Mouse (Mus musculus) stomach, postnatal 0 days (tissue): ENCODE results near the gene Vnn1. TPM values are rescaled to one million over a fixed set of nuclear protein-coding genes. Genes with fewer than 3 reads are reported as not detected.

Experiments used
- ATAC-seq: fragments of 200-750 bp; cut with Nextera tagmentation; 2 replicates; pipeline ENCODE4 v1.8.0; 2017; ENCODE audit not compliant: low FRiP score, low TSS enrichment
- DNase-seq: peaks from one replicate; pipeline ENCODE4 v3.0.0-alpha.2; 2016; ENCODE audit warnings: low spot score
- H3K27ac ChIP-seq: fragments of 300-500 bp; sonication (generic); replicated peaks from 2 replicates; pipeline ENCODE4 v1.5.1; 2014; ENCODE audit warnings: mild to moderate bottlenecking, control low read depth
- H3K27me3 ChIP-seq: fragments of 300-500 bp; sonication (generic); 2 replicates; pipeline ENCODE4 v1.6.1; 2014; ENCODE audit warnings: low read length; ENCODE audit not compliant: control insufficient read depth, insufficient read depth
- H3K36me3 ChIP-seq: fragments of 300-500 bp; sonication (generic); 2 replicates; pipeline ENCODE4 v1.6.1; 2014; ENCODE audit warnings: low read length, mixed read lengths; ENCODE audit not compliant: control insufficient read depth, insufficient read depth
- H3K4me1 ChIP-seq: fragments of 300-500 bp; sonication (generic); replicated peaks from 2 replicates; pipeline ENCODE4 v1.6.1; 2014; ENCODE audit warnings: antibody characterized with exemption; ENCODE audit not compliant: control insufficient read depth, insufficient read depth
- H3K4me2 ChIP-seq: fragments of 300-500 bp; sonication (generic); replicated peaks from 2 replicates; pipeline ENCODE4 v1.6.1; 2014; ENCODE audit warnings: low read depth, mild to moderate bottlenecking, control low read depth, moderate library complexity
- H3K4me3 ChIP-seq: fragments of 300-500 bp; sonication (generic); 2 replicates; pipeline ENCODE4 v1.5.1; 2014; ENCODE audit warnings: low read depth, low read length, control low read depth
- H3K9ac ChIP-seq: fragments of 300-500 bp; sonication (generic); 2 replicates; pipeline ENCODE4 v1.6.1; 2014; ENCODE audit warnings: mild to moderate bottlenecking, low read length, control low read depth, mixed read lengths
- H3K9me3 ChIP-seq: fragments of 300-500 bp; sonication (generic); 2 replicates; pipeline ENCODE4 v1.6.1; 2016; ENCODE audit warnings: low read length; ENCODE audit not compliant: control insufficient read depth
- CTCF ChIP-seq: IDR thresholded peaks from 2 replicates; pipeline ENCODE4 v1.5.1; 2016; ENCODE audit warnings: antibody characterized with exemption, low read depth, mild to moderate bottlenecking, moderate library complexity
- EP300 ChIP-seq: optimal IDR thresholded peaks from 2 replicates; pipeline ENCODE3; 2016; ENCODE audit warnings: antibody characterized with exemption
- WGBS: fragments of 180-500 bp; shearing (Covaris S2); extraction: QIAGEN DNeasy Blood & Tissue Kit; methylation state at CpG from one replicate; pipeline ENCODE4 v1.1.7; 2014; 5-methylcytosine and 5-hydroxymethylcytosine counted together
- polyA plus RNA-seq: library from polyadenylated mRNA; unstranded; fragments of >200 nt; fragmentation: Nextera tagmentation; extraction: Ambion mirVana; gene quantifications from 2 replicates; pipeline ENCODE4 v1.2.1, GENCODE M21; 2015

Gene Vnn1
- polyA plus RNA-seq, 1 experiment from 2014 or later = 3.0 TPM

GRCm38 (mm10) chr10:23948026-23948425 lies 53.5 kb downstream of the Vnn1 start:
- Histone ChIP-seq H3K9ac (no peak overlapping the region), H3K4me1 (no peaks in the 10 kb centered on the region), H3K4me2 (no peak overlapping the region), H3K4me3 (no peak overlapping the region), H3K27me3 (no peaks in the 10 kb centered on the region), H3K36me3 (no peaks in the 10 kb centered on the region), H3K27ac (no peak overlapping the region), H3K9me3 (no peaks in the 10 kb centered on the region)
- no peak for ATAC-seq
- TF ChIP-seq EP300 (no peak), CTCF (no peak)
- 34% methylated on average over 7 of the region's 7 CpGs for WGBS
- peak; percentile 32 for DNase-seq

GRCm38 (mm10) chr10:23949508-23950005 lies 55.1 kb downstream of the Vnn1 start, which contains the start of gene Taar3:
Gene Taar3 (plus strand): TSS chr10:23949558.
- H3K4me1 ChIP-seq = no peaks in the 10 kb centered on the region
- ATAC-seq (no peak), DNase-seq (no peak)
- no peaks in the 10 kb centered on the region for H3K27me3 ChIP-seq
- TF ChIP-seq CTCF = no peak
- no peak for TF ChIP-seq EP300
- no peaks in the 10 kb centered on the region for H3K9me3 ChIP-seq
- no peak within 1 kb of the TSS for H3K4me2 ChIP-seq
- H3K9ac ChIP-seq = no peak within 1 kb of the TSS
- H3K4me3 ChIP-seq = no peak within 1 kb of the TSS
- WGBS = 85% methylated on average over 16 of the region's 16 CpGs
- H3K36me3 ChIP-seq = no peaks in the 10 kb centered on the region
- no peak within 1 kb of the TSS for H3K27ac ChIP-seq

DNA sequence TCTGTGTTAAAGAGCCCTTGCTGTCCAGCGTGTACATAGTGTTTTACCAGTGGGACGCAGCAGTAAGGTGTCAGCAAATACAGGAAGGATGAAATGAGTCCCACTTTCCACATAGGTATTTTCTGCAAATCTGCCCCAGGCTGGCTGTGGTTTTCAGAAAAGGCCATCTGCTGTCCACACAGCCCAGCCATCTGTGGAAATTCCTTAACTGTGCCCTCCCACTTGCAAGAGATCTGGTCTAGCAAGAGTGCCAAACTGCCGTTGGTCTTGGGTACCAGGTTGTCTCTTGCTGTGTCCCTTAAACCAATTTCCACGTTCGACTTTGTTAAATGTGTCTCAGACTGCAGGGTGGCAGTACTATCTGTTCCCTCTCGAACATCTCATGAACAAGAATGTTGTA lies 57.2 kb downstream of the Vnn1 start:
- Histone ChIP-seq H3K9me3 (no peaks in the 10 kb centered on the region), H3K4me1 (no peaks in the 10 kb centered on the region), H3K4me3 (no peak overlapping the region), H3K4me2 (no peak overlapping the region), H3K27ac (no peak overlapping the region), H3K27me3 (no peaks in the 10 kb centered on the region), H3K9ac (no peak overlapping the region), H3K36me3 (no peaks in the 10 kb centered on the region)
- DNase-seq = no peak
- no peak for TF ChIP-seq EP300
- TF ChIP-seq CTCF = no peak
- ATAC-seq = no peak
- WGBS = 79% methylated on average over 6 of the region's 6 CpGs

Other genes starting within 250 kb of the Vnn1 start
- gene Rps12, start 107.4 kb upstream of the Vnn1 start, polyA plus RNA-seq = 176 and 215 TPM in 2 replicates
- 9.2 and 9.4 TPM in 2 replicates for gene Slc18b1, start 97.7 kb upstream of the Vnn1 start, polyA plus RNA-seq
- 0.46 and 0.57 TPM in 2 replicates for gene Vnn3, start 43.2 kb upstream of the Vnn1 start, polyA plus RNA-seq
- not detected in 2 replicates for gene Taar1, start 25.7 kb downstream of the Vnn1 start, polyA plus RNA-seq
- gene Taar2, start 43.9 kb downstream of the Vnn1 start, polyA plus RNA-seq = not detected in 2 replicates
- not detected in 2 replicates for gene Taar3, start 54.9 kb downstream of the Vnn1 start, polyA plus RNA-seq
- 0.10 TPM in 1 of 2 replicates, not detected in the other for gene Taar4, start 65.8 kb downstream of the Vnn1 start, polyA plus RNA-seq
- gene Taar5, start 76.0 kb downstream of the Vnn1 start, polyA plus RNA-seq = not detected in 2 replicates
- not detected in 2 replicates for gene Taar6, start 91.0 kb downstream of the Vnn1 start, polyA plus RNA-seq
- gene Taar7a, start 98.8 kb downstream of the Vnn1 start, polyA plus RNA-seq = not detected in 2 replicates
- not detected in 2 replicates for gene Taar7b, start 105.3 kb downstream of the Vnn1 start, polyA plus RNA-seq
- gene Taar7d, start 132.5 kb downstream of the Vnn1 start, polyA plus RNA-seq = not detected in 2 replicates
- not detected in 2 replicates for gene Taar7e, start 142.9 kb downstream of the Vnn1 start, polyA plus RNA-seq
- gene Taar7f, start 154.8 kb downstream of the Vnn1 start, polyA plus RNA-seq = not detected in 2 replicates
- gene Taar8a, start 181.8 kb downstream of the Vnn1 start, polyA plus RNA-seq = not detected in 2 replicates
- not detected in 2 replicates for gene Taar8b, start 197.6 kb downstream of the Vnn1 start, polyA plus RNA-seq
- gene Taar8c, start 207.2 kb downstream of the Vnn1 start, polyA plus RNA-seq = not detected in 2 replicates
- gene Taar9, start 214.8 kb downstream of the Vnn1 start, polyA plus RNA-seq = not detected in 2 replicates